In the genomic region with DNA sequence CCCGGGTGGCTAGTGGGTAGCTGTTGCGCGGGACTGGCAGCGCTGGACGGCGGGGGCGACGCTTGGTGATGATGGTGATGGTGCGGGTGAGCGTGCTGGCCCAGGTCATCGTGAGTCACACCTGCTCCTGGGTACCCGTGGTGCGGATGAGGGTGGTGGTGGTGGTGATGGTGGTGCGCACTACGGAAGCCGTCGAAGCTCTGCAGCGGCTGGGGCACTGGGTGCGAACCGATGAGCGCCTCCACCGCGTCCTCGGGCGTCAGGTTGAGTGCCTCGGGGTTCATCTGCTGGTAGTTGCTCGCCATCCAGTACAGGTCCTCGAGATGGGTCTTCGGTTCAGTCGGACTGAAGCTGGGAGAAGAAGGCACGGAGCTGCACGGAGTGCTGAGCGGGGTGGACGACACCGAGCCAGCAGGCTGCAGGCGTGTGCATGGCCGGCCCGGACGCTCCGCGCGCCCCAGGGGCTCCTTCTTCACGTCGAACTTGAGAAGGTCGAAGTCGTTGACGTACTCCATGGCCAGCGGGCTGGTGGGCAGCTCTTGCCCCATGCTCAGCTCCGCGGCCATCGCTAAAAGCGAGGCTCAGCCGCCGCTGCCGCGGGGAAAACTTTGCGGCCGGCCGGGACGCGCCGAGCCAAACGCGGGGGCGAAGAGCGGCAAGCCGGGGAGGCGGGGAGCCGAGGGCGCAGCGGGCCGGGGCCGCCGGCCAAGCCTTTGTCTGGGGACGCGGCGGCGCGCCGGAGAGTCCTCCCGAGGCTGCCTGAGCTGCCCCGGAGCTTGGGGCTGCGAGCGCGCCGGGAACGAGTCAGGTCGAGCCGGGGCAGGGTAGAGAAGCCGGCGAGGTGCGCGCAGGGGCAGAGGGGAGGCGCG, we compare ENCODE assay signal across 8 mouse cellular contexts. TPM values are rescaled to one million over a fixed set of nuclear protein-coding genes. Genes with fewer than 3 reads are reported as not detected.
DNase-seq lines count a peak whose midpoint lies in the region; ATAC-seq and TF ChIP-seq lines count a peak whose summit lies in the region.

No protein-coding gene starts in this region.

- H3K36me3 ChIP-seq in testis, adult 2 months (ENCODE audit: control insufficient read depth, insufficient read depth, low read length), result no peaks in the 10 kb centered on the region
- no peaks in the 10 kb centered on the region for H3K36me3 ChIP-seq in kidney, postnatal 0 days (ENCODE audit: insufficient read depth, low read length)
- no peaks in the 10 kb centered on the region for H3K36me3 ChIP-seq in neural tube, embryonic 12.5 days

- peaks cover 8% of the 10 kb centered on the region for H3K4me1 ChIP-seq in testis, adult 2 months (ENCODE audit: control insufficient read depth, insufficient read depth, low read length)
- H3K4me1 ChIP-seq in kidney, postnatal 0 days (replicated peaks; ENCODE audit: insufficient read depth, low read length), result peaks cover 19% of the 10 kb centered on the region
- H3K4me1 ChIP-seq in neural tube, embryonic 12.5 days, result peaks cover 31% of the 10 kb centered on the region

- TF ChIP-seq CTCF in testis, adult 2 months (IDR thresholded peaks at IDR 0.05; ENCODE audit: control insufficient read depth, insufficient read depth, insufficient replicate concordance, low read depth, low read length), result no peak
- no peak for TF ChIP-seq CTCF in kidney, postnatal 0 days (IDR thresholded peaks at IDR 0.05; ENCODE audit: low read depth)

- ATAC-seq in kidney, postnatal 0 days (replicated peaks; ENCODE audit: low FRiP score, low read depth), result peak; percentile 11
- peak; percentile 10; the same call in 1 of the 2 replicates for ATAC-seq in neural tube, embryonic 12.5 days (ENCODE audit: low FRiP score, low read depth)

- WGBS in kidney, postnatal 0 days, result 1% methylated on average over 90 of the region's 95 CpGs
- under 1% methylated on average over 91 of the region's 95 CpGs for WGBS in neural tube, embryonic 12.5 days

- no peaks in the 10 kb centered on the region; the same call in 1 of the 2 replicates for H3K27me3 ChIP-seq in testis, adult 2 months (ENCODE audit: control insufficient read depth, insufficient read depth, low read length)
- peaks cover 58% of the 10 kb centered on the region for H3K27me3 ChIP-seq in kidney, postnatal 0 days (ENCODE audit: insufficient read depth, low read length)
- H3K27me3 ChIP-seq in neural tube, embryonic 12.5 days (replicated peaks), result peaks cover 78% of the 10 kb centered on the region

- peak; percentile 14 to 25 for DNase-seq in adrenal gland, postnatal 36 days
- no peak for DNase-seq in adrenal gland, postnatal 10 days
- DNase-seq in testis, postnatal 10 days (ENCODE audit: low spot score), result no peak
- DNase-seq in kidney, postnatal 0 days (ENCODE audit: low spot score), result no peak
- DNase-seq in yolk sac, embryonic 10.5 days (ENCODE audit: low spot score), result no peak
- DNase-seq in embryo, embryonic 11 days, result no peak

- TF ChIP-seq POLR2A in testis, adult 2 months (IDR thresholded peaks at IDR 0.05; ENCODE audit: control insufficient read depth, low read depth, low read length), result no peak

- H3K4me2 ChIP-seq in kidney, postnatal 0 days (ENCODE audit: low read length), result peak overlapping the region; percentile 93
- H3K4me2 ChIP-seq in neural tube, embryonic 12.5 days (replicated peaks), result peak overlapping the region; percentile 80

- peak overlapping the region; percentile 67 for H3K9ac ChIP-seq in kidney, postnatal 0 days (ENCODE audit: low read depth, low read length)
- peak overlapping the region; percentile 65 for H3K9ac ChIP-seq in neural tube, embryonic 12.5 days

- no peaks in the 10 kb centered on the region for H3K9me3 ChIP-seq in kidney, postnatal 0 days (replicated peaks; ENCODE audit: low read length)
- no peaks in the 10 kb centered on the region for H3K9me3 ChIP-seq in neural tube, embryonic 12.5 days

- peak overlapping the region; percentile 39 for H3K27ac ChIP-seq in testis, adult 2 months (ENCODE audit: control insufficient read depth, insufficient read depth, low read depth, low read length)
- peak overlapping the region; percentile 78 for H3K27ac ChIP-seq in kidney, postnatal 0 days
- H3K27ac ChIP-seq in neural tube, embryonic 12.5 days, result peak overlapping the region; percentile 28; the same call in 1 of the 2 replicates

- peak overlapping the region; percentile 74 for H3K4me3 ChIP-seq in testis, adult 2 months (ENCODE audit: control insufficient read depth, low read depth, low read length)
- H3K4me3 ChIP-seq in kidney, postnatal 0 days (replicated peaks; ENCODE audit: low read depth, low read length), result peak overlapping the region; percentile 50
- H3K4me3 ChIP-seq in neural tube, embryonic 12.5 days, result peak overlapping the region; percentile 59

RNA-seq across cellular contexts. Expression of gene Mafb, which starts 0.5 kb away (rescaled TPM):
- total RNA-seq in adrenal gland, postnatal 36 days (2021), result 10 to 100 TPM; 15.4 to 17.5 TPM
- total RNA-seq in adrenal gland, postnatal 10 days (2021), result 10 to 100 TPM; 15.4 to 38.4 TPM
- polyA plus RNA-seq in testis, adult 2 months (2012; rRNA removed), result 2.6 and 3.5 TPM in 2 replicates
- polyA plus RNA-seq in kidney, postnatal 0 days (2015; fragmentation: Nextera tagmentation; extraction: Ambion mirVana), result 31.5 and 31.7 TPM in 2 replicates
- polyA plus RNA-seq in neural tube, embryonic 12.5 days (2016; fragmentation: Nextera tagmentation; extraction: Ambion mirVana), result 20.2 and 21.6 TPM in 2 replicates

RNA-seq across cellular contexts. Expression of gene Gm826, which starts 32.4 kb away (rescaled TPM):
- total RNA-seq in adrenal gland, postnatal 36 days (2021), result 1 to 10 TPM in 1 of 2 experiments, under 1 TPM in 1; 0.99 to 1.7 TPM
- total RNA-seq in adrenal gland, postnatal 10 days (2021), result 1 to 10 TPM; 2.1 to 2.2 TPM
- 0.31 and 0.77 TPM in 2 replicates for polyA plus RNA-seq in testis, adult 2 months (2012; rRNA removed)
- 0.28 and 0.49 TPM in 2 replicates for polyA plus RNA-seq in kidney, postnatal 0 days (2015; fragmentation: Nextera tagmentation; extraction: Ambion mirVana)
- polyA plus RNA-seq in neural tube, embryonic 12.5 days (2016; fragmentation: Nextera tagmentation; extraction: Ambion mirVana), result 0.39 TPM in 1 of 2 replicates, not detected in the other

Comparison
In these comparisons a context has a peak if more than half of its experiments do, and no peak if none do; other contexts are left out.
1. DNase-seq: peak in adrenal gland, postnatal 36 days (2 of 2); none in adrenal gland, postnatal 10 days (single experiment), testis, postnatal 10 days (single experiment), kidney, postnatal 0 days (single experiment), yolk sac, embryonic 10.5 days (single experiment) and embryo, embryonic 11 days (single experiment).
2. H3K27ac ChIP-seq: peak in every context shown above with its lines; median percentile 78 in kidney, postnatal 0 days; 39 in testis, adult 2 months; 28 in neural tube, embryonic 12.5 days.
3. Peak in every context shown above with its lines, with median percentiles within 50 percentile points of each other: H3K4me3 ChIP-seq.